Mouse (Mus musculus) kidney, postnatal 4 days (tissue): Measurements from ENCODE around the gene Myo1f.
A peak's percentile ranks its signal among the peaks of the same experiment; 100 is the strongest.

Experiments
- DNase-seq, 2 experiments: peaks; one replicate each; pipeline ENCODE4 v3.0.0; 2021; ENCODE audit warnings: mixed read lengths in 2 of 2

Gene Myo1f

DNA sequence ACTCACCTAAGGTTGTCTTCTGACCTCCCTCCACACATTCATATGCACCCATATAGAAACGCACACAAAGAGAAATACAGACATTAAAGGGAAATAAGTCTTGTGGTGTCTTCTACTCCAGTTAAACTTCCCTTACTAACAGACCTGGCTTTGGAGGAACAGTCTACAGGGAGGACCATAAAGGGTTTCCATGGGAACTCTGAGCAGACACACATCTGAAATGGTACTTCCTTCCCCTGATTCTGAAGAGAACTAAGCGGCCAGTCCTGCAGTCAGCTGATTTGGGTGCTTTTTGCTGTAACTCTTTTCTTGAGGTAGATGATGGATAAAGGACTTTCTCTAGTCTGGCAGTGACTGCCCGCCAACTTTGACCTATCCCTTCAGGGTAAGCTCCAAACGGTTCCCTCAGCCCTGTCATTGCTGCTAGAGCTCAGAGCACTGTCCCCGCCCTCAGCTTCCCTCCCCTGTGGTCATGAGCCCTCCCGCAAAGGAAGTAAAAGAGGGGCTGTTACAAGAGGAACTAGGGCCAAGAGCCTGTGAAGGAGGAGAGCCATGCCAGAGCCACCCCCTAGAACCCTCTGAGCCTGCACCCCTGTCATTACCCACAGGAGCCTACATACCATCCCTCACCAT, at the start of gene Myo1f:
TSS of gene Myo1f (plus strand) at position 485 of the 633 bp plus-strand sequence.
- peak; percentile 19 to 20 for DNase-seq

- DNase-seq = no peak
These were observed 47.1 kb upstream of the Myo1f start for GRCm38 (mm10) chr17:33508386-33508785.

DNA sequence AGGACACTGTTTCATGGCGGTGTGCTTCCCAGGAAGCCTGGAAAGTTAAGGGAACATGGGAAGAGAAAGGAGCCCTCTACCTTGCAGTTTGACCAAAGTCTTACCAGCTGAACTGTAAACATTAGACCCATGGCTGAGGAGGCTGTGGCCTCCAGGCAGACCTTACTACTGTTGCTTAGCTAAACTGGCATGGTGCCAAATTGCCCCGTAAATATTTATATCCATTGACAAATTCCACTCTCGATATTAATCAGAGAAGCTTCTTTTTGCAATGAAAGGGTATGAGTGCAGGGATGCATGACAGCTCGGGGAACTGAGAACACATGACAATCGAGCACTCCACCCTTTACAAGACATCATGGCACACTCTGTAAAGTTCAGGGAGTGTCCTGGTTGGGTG, 45.3 kb upstream of the Myo1f start:
- no peak for DNase-seq

GRCm38 (mm10) chr17:33512441-33513415, 42.8 kb upstream of the Myo1f start:
- no peak for DNase-seq

- no peak for DNase-seq
These were observed 41.6 kb upstream of the Myo1f start for GRCm38 (mm10) chr17:33513874-33514273.

DNA sequence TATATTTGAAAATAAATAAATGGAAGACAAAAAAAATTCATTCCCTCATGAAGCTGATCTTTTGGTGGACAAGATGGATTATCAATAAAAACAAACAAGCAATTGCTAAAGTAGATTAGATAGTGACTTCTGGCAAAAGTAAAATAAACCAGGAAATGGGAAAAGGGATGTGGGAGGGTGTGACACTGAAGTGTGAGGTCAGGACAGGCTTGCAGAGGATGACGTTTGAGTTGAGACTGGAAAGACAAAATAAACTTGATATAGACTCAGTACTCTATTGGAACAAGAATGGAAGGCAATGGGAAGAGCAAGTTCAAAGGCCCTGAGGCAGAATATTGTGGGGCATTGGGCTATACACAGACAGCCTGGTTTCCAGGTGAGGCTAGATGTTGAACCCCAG, 35.1 kb upstream of the Myo1f start:
- DNase-seq = no peak

GRCm38 (mm10) chr17:33523431-33523917, 32.0 kb upstream of the Myo1f start:
- DNase-seq = peak in 1 of 2 experiments; percentile 32

DNA sequence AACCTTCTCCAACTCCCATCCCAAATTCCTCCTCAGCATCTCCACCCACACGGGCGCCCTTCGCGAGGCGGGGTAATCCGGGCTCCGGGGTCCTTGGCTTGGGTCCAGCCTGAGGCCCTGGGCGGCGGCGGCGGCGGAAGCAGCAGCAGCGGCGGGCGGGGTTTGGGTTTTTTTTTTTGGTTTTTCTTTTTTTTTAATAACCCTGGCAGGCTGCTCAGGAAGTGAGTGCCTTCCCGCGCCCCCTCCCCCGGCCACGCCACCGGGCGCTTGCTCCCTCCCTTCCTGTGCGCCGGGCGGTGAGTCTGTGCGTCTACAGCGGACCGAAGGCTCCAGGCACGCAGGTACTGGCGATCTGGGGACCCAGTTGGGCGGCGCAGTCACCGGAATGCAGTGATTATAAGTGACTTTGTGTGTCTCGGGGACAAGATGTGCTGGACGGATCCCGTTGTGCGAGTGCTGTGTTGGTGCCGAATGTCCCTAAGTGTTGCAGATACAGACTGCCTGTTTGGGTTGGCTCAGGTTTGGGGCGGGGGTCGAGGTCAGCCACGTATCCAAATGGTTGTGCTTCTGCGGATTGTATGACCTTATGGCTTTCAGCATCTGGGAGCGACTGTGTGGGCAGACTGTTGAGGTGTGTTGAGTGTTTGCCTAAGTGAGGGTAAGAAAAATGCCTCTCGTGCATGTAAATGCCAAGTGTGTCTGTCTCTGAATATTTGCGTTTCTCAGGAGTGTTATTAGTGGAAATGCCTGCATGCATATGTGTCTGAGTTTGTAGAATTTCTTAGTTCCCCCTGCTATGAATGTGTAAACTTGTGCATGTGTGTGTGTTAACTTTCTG, 31.4 kb upstream of the Myo1f start, which contains the start of gene Adamts10:
TSS of gene Adamts10 (plus strand) at position 287 of the 838 bp plus-strand sequence.
- peak; percentile 89 to 92 for DNase-seq

- peak; percentile 32 to 59 for DNase-seq
These were observed 30.6 kb upstream of the Myo1f start for GRCm38 (mm10) chr17:33524806-33525373.

- peak; percentile 16 to 27 for DNase-seq
These were observed 29.0 kb upstream of the Myo1f start for GRCm38 (mm10) chr17:33526506-33526905.

DNA sequence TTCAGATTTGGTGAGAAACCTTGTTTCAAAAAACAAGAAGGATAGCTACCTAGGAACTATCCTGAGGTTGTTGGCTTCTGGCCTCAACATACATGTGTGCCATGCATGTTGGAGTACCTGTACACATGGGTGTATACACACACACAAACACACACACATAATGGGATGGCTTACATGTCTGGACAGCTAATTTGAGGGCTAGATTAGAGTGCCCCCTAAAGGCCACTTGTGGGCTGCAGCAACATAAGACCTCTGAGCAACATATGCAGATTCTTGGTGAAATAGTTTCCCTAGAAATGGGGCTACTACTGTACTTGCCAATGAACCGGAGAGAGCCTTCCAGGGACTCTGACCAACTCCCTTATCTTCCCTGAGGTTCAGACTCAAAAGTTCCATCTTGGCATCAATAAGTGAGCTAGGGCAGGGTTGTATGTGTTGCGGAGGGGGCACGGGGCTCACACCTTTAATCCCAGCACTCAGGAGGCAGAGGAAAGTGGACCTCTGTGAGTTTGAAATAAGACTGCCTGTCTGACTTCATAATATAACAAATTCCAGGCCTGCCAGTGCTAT, 16.3 kb upstream of the Myo1f start:
- DNase-seq = peak; percentile 66 to 73

DNA sequence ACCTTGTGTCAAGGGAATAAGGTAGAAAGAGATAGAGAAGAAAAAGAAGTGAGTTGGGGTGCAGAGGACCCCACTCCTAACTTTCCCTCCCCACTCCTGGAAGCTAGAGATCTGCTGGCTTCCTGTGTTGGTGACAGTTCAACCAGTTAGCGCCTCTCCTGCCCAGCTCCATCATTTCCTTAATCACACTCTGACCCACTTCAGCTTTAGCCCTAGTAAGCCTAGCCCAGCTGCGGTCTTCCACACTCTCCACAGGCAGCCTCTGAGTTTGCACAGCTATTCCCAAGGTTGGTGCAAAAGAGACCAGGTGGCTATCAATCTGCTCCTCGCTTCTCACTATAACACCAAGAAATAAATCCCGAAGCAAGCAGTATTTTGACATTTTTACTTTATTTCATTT, 15.6 kb upstream of the Myo1f start:
- no peak for DNase-seq

GRCm38 (mm10) chr17:33549212-33549611, 6.3 kb upstream of the Myo1f start:
- no peak for DNase-seq

- DNase-seq = peak in 1 of 2 experiments; percentile 19
These were observed 5.1 kb upstream of the Myo1f start for GRCm38 (mm10) chr17:33550388-33550787.

DNA sequence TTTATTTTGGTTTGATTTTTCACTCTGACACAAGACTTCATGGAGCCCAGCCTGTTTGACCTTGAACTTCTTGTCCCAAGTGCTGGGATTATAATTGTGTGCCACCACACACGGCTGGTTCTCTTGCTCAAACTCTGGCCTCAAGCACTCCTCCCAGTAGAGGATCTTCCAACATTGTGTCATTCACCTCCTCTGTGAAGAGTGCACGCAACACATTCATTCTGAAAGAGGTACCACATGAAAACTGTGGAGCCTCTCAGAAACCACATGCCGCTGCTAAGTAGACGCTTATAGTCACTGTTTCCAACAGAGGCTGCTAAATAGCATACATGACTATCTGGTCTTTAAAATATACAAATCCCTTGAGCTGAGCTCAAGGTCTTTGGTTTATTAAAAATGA, 3.4 kb upstream of the Myo1f start:
- no peak for DNase-seq

- DNase-seq = peak; percentile 71 to 76
These were observed 2.5 kb upstream of the Myo1f start for GRCm38 (mm10) chr17:33552964-33553363.

DNA sequence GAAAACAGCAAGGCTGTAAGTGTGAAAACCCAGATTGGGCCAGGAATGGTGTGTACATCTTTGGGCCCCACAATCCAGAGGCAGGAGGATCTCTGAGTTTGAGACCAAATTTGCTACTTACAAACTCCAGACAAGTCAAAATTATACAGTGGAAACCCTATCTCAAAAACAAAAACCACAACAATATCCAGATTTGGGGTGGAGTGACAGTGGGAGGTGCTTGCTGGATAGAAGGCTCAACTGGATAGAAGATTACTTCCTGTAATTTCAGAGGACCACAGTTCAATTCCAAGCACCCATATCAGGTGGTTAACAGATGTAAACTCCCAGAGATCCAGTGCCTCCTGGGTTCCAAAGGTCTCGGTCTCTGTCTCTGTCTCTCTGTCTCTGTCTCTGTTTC, 971 bp upstream of the Myo1f start:
- no peak for DNase-seq

GRCm38 (mm10) chr17:33557922-33558321, 2.4 kb downstream of the Myo1f start:
- DNase-seq = no peak

DNA sequence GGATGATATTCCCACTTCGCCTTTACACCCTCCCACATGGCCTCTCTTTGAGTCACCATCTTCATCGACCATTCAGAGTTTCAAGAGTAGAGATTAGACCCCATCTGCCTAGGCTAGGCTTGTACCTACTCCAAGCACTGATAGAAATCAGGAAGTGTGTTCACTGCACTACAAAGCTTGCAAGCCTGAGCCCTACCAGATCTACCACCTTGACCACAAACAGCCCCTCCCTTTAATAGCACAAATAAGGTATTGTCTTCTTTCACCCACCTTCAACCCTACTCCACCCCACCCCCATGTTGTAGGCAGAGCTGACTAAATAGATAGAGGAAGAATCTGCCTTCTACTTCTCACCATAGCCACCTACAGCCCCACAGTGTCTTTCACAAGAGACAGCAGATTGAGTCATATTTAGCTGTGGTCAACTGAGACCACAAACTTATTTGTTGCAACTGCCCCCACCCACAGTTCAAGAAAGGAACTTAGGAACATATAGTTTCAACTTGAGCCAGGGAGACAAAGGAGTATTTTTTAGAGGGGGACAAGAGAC, 8.1 kb downstream of the Myo1f start:
- DNase-seq = no peak

GRCm38 (mm10) chr17:33564599-33564998, 9.1 kb downstream of the Myo1f start:
- no peak for DNase-seq

GRCm38 (mm10) chr17:33566182-33566581, 10.7 kb downstream of the Myo1f start:
- no peak for DNase-seq

GRCm38 (mm10) chr17:33584061-33584460, 28.6 kb downstream of the Myo1f start:
- no peak for DNase-seq
